11 mouse cellular contexts compared by ENCODE assay signal in the genomic region with DNA sequence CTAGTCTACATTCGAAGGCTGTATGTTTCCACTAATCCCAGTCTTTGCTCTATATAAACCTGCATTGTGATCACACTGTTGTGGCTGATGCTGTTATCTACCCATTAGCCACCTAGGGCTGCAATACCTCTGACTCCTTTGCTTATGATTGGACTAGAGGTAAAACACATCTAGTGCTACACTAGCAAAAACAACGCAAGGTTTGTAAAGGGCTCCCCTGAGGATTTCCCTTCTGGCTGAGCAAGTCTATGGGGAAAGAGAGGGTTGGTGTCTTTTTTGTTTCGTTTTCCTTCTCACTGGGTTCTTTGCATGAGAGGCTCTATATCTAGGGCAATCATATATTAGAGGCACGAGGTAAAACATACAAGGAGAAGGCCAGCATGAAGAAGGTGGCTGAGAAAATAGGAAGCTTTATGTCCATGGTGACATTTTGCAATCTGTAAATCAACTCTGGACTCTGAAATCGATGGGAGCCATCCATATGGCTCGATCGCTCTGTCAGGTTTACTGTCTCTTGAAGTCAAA.
"Had no signal": no experiment of that assay in that cellular context is flagged by ENCODE, and none has a peak within 500 bp of the region (broad histone marks: within the 10 kb centered on the region; RNA-seq: fewer than 3 reads in every experiment).

No protein-coding gene starts in this region.

- DNase-seq: lung, adult 18-20 months; lung, embryonic 14.5 days; lung, postnatal 10 days; right cerebral cortex, postnatal 14 days; right cerebral cortex, postnatal 4 days; thymus, adult 2 months; thymus, postnatal 25 days; thymus, postnatal 4 days had no signal

- ATAC-seq: midbrain, embryonic 15.5 days had no signal

- H3K36me3 ChIP-seq: midbrain, embryonic 15.5 days; neural tube, embryonic 12.5 days; stomach, embryonic 15.5 days had no signal

- H3K27me3 ChIP-seq: midbrain, embryonic 15.5 days; neural tube, embryonic 12.5 days; stomach, embryonic 15.5 days had no signal
